Mouse (Mus musculus): ENCODE results near the gene Mal. TPM values are rescaled to one million over a fixed set of nuclear protein-coding genes. Genes with fewer than 3 reads are reported as not detected.
A peak's percentile ranks its signal among the peaks of the same experiment; 100 is the strongest.
"Not testable (repeated sequence)": the region's sequence is repeated elsewhere in the genome, so short reads cannot be mapped to it uniquely, and the experiment has no call there.

Mal gene
- total RNA-seq, 2 experiments from 2014 or later = 3.9 to 7.9 TPM

- no peak for DNase-seq (ENCODE audit: extremely low spot score in 1 of 2, low spot score in 2 of 2)
- intact Hi-C loops (cut with DNase I) = no loop called here
Measured at GRCm38 (mm10) chr2:127627990-127628570, 28.4 kb downstream of the Mal start.

- intact Hi-C loops (cut with DNase I) = no loop called here
- no peak for DNase-seq (ENCODE audit: extremely low spot score in 1 of 2, low spot score in 2 of 2)
Measured at GRCm38 (mm10) chr2:127627354-127627753, 29.1 kb downstream of the Mal start.

- intact Hi-C loops (cut with DNase I) = no loop called here
- DNase-seq (ENCODE audit: extremely low spot score in 1 of 2, low spot score in 2 of 2) = no peak
Measured at GRCm38 (mm10) chr2:127625659-127626058, 30.8 kb downstream of the Mal start.

GRCm38 (mm10) chr2:127624786-127625185, 31.7 kb downstream of the Mal start:
- DNase-seq (ENCODE audit: extremely low spot score in 1 of 2, low spot score in 2 of 2) = no peak
- intact Hi-C loops (cut with DNase I) = no loop called here

- intact Hi-C loops (cut with DNase I) = no loop called here
- DNase-seq (ENCODE audit: extremely low spot score in 1 of 2, low spot score in 2 of 2) = no peak
Measured at GRCm38 (mm10) chr2:127622065-127622464, 34.4 kb downstream of the Mal start.

GRCm38 (mm10) chr2:127619311-127619710, 37.2 kb downstream of the Mal start:
- intact Hi-C loops (cut with DNase I) = no loop called here
- no peak for DNase-seq (ENCODE audit: extremely low spot score in 1 of 2, low spot score in 2 of 2)

GRCm38 (mm10) chr2:127612288-127612687, 44.2 kb downstream of the Mal start:
- intact Hi-C loops (cut with DNase I) = no loop called here

GRCm38 (mm10) chr2:127611386-127611785, 45.1 kb downstream of the Mal start:
- no peak for DNase-seq (ENCODE audit: extremely low spot score in 1 of 2, low spot score in 2 of 2)
- intact Hi-C loops (cut with DNase I) = no loop called here

More at GRCm38 (mm10) chr2:127612288-127612687, 44.2 kb downstream of the Mal start:
- DNase-seq (ENCODE audit: extremely low spot score in 1 of 2, low spot score in 2 of 2) = no peak

GRCm38 (mm10) chr2:127608986-127609385, 47.5 kb downstream of the Mal start:
- DNase-seq (ENCODE audit: extremely low spot score in 1 of 2, low spot score in 2 of 2) = no peak
- intact Hi-C loops (cut with DNase I) = loop anchor here (5.0 to 10.0 kb wide), 2 partner anchors 58 to 236 kb away; no protein-coding TSS in a partner anchor

GRCm38 (mm10) chr2:127608234-127608633, 48.3 kb downstream of the Mal start:
- intact Hi-C loops (cut with DNase I) = loop anchor here (5.0 to 10.0 kb wide), 2 partner anchors 59 to 237 kb away; no protein-coding TSS in a partner anchor

GRCm38 (mm10) chr2:127605203-127605602, 51.3 kb downstream of the Mal start:
- intact Hi-C loops (cut with DNase I) = loop anchor here (5.0 to 10.0 kb wide), 2 partner anchors 62 to 240 kb away; no protein-coding TSS in a partner anchor
- DNase-seq (ENCODE audit: extremely low spot score in 1 of 2, low spot score in 2 of 2) = no peak

More at GRCm38 (mm10) chr2:127608234-127608633, 48.3 kb downstream of the Mal start:
- no peak for DNase-seq (ENCODE audit: extremely low spot score in 1 of 2, low spot score in 2 of 2)

GRCm38 (mm10) chr2:127603383-127603782, 53.1 kb downstream of the Mal start:
- not testable (repeated sequence) for DNase-seq (ENCODE audit: extremely low spot score in 1 of 2, low spot score in 2 of 2)
- intact Hi-C loops (cut with DNase I) = loop anchor here (10.0 kb wide), 1 partner anchor 241 kb away; no protein-coding TSS in a partner anchor

GRCm38 (mm10) chr2:127590840-127591239, 65.7 kb downstream of the Mal start:
- no peak for DNase-seq (ENCODE audit: extremely low spot score in 1 of 2, low spot score in 2 of 2)
- intact Hi-C loops (cut with DNase I) = no loop called here

- DNase-seq (ENCODE audit: extremely low spot score in 1 of 2, low spot score in 2 of 2) = peak in 1 of 2 experiments; percentile 45
- intact Hi-C loops (cut with DNase I) = no loop called here
Measured at GRCm38 (mm10) chr2:127590204-127590603, 66.3 kb downstream of the Mal start.

- DNase-seq (ENCODE audit: extremely low spot score in 1 of 2, low spot score in 2 of 2) = no peak
- intact Hi-C loops (cut with DNase I) = no loop called here
Measured at GRCm38 (mm10) chr2:127588897-127589296, 67.6 kb downstream of the Mal start.

GRCm38 (mm10) chr2:127587514-127587844, 69.0 kb downstream of the Mal start:
- DNase-seq (ENCODE audit: extremely low spot score in 1 of 2, low spot score in 2 of 2) = no peak
- intact Hi-C loops (cut with DNase I) = no loop called here

GRCm38 (mm10) chr2:127586694-127587513, 69.6 kb downstream of the Mal start, which contains the start of the genes Zfp661 and Mrps5:
TSS of gene Zfp661 (minus strand) at chr2:127587094.
TSS of gene Mrps5 (plus strand) at chr2:127587222.
- peak; percentile 57 to 90 for DNase-seq (ENCODE audit: extremely low spot score in 1 of 2, low spot score in 2 of 2)
- intact Hi-C loops (cut with DNase I) = no loop called here

- intact Hi-C loops (cut with DNase I) = no loop called here
- peak; percentile 95 for DNase-seq (ENCODE audit: extremely low spot score in 1 of 2, low spot score in 2 of 2)
Measured at GRCm38 (mm10) chr2:127584436-127584858, 72.0 kb downstream of the Mal start.
